Mouse (Mus musculus) heart, adult 2 months (tissue): ENCODE results near the gene Aph1c.
"Not testable (repeated sequence)": the region's sequence is repeated elsewhere in the genome, so short reads cannot be mapped to it uniquely, and the experiment has no call there.

Source experiments
- CTCF ChIP-seq: fragments of 200-600 bp; IDR thresholded peaks from 2 replicates; pipeline ENCODE4 v1.8.1; 2022; ENCODE audit warnings: antibody characterized with exemption, mild to moderate bottlenecking, moderate library complexity
- EP300 ChIP-seq: fragments of 200-500 bp; IDR thresholded peaks from 2 replicates; pipeline ENCODE4 v1.6.1; 2011; ENCODE audit warnings: low read depth, low read length, control low read depth; ENCODE audit not compliant: insufficient read depth
- POLR2A ChIP-seq: fragments of 200-500 bp; IDR thresholded peaks from 2 replicates; pipeline ENCODE4 v1.6.1; 2011; ENCODE audit warnings: mild to moderate bottlenecking, low read depth, low read length, control low read depth; ENCODE audit not compliant: insufficient read depth

DNA sequence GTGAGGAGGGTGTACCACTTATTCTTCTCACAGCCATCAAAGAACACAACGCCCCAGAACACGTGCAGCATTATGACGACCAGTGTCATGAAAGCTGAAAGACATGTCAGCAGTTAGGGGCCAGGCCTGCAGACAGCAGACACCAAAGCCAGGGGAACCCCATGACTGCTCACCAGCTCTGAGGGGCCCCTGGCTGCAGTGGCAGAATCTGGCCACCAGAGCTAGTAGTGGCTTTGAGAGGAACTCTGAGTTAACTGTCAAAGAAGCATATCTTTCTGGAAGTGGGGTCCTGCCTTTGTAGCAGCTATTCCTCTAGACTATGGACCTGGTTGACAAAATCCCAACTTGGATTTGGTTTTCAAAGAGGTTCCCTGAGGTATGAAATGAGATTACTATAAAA is 50.0 kb downstream of the Aph1c start:
- TF ChIP-seq CTCF = peak; percentile 29; the same call in 1 of the 2 replicates
- not testable (repeated sequence) for TF ChIP-seq EP300, POLR2A
